Mouse (Mus musculus) bone marrow, adult 2 months (tissue): ENCODE measurements around the gene Hnrnpc. TPM values are rescaled to one million over a fixed set of nuclear protein-coding genes. Genes with fewer than 3 reads are reported as not detected.

ENCODE experiments used
- H3K27ac ChIP-seq: fragments of 200-500 bp; 2 replicates; pipeline ENCODE4 v1.5.1; 2012; ENCODE audit warnings: low read depth, mild to moderate bottlenecking, control low read depth, inconsistent platforms, low read length; ENCODE audit not compliant: control insufficient read depth, poor library complexity, insufficient read depth
- H3K4me1 ChIP-seq: fragments of 200-500 bp; 2 replicates; pipeline ENCODE4 v1.6.1; 2011; ENCODE audit warnings: low read length; ENCODE audit not compliant: control insufficient read depth, insufficient read depth
- H3K4me3 ChIP-seq: fragments of 200-500 bp; replicated peaks from 2 replicates; pipeline ENCODE3; 2011; ENCODE audit warnings: mild to moderate bottlenecking, low read depth, low read length, control low read depth; ENCODE audit not compliant: control insufficient read depth
- CTCF ChIP-seq: fragments of 200-500 bp; IDR thresholded peaks from 2 replicates; pipeline ENCODE4 v1.5.1; 2011; ENCODE audit warnings: low read length, control low read depth; ENCODE audit not compliant: control insufficient read depth, insufficient read depth
- POLR2A ChIP-seq: fragments of 200-500 bp; IDR thresholded peaks from 2 replicates; pipeline ENCODE4 v1.6.1; 2011; ENCODE audit warnings: low read depth, mild to moderate bottlenecking, control low read depth, low read length, borderline replicate concordance; ENCODE audit not compliant: control insufficient read depth
- WGBS: fragments of 180-500 bp; shearing (Covaris S2); methylation state at CpG from one replicate; pipeline ENCODE4 v1.1.7; 2018; 5-methylcytosine and 5-hydroxymethylcytosine counted together
- polyA plus RNA-seq: library from polyadenylated mRNA; stranded (reverse); fragments of >200 nt; gene quantifications from 2 replicates; pipeline ENCODE4 v1.2.4, GENCODE M21; 2011; ENCODE audit warnings: low replicate concordance; ENCODE audit not compliant: missing spikeins, insufficient read depth, insufficient read length

The Hnrnpc gene
- polyA plus RNA-seq, result 226 and 328 TPM in 2 replicates

DNA sequence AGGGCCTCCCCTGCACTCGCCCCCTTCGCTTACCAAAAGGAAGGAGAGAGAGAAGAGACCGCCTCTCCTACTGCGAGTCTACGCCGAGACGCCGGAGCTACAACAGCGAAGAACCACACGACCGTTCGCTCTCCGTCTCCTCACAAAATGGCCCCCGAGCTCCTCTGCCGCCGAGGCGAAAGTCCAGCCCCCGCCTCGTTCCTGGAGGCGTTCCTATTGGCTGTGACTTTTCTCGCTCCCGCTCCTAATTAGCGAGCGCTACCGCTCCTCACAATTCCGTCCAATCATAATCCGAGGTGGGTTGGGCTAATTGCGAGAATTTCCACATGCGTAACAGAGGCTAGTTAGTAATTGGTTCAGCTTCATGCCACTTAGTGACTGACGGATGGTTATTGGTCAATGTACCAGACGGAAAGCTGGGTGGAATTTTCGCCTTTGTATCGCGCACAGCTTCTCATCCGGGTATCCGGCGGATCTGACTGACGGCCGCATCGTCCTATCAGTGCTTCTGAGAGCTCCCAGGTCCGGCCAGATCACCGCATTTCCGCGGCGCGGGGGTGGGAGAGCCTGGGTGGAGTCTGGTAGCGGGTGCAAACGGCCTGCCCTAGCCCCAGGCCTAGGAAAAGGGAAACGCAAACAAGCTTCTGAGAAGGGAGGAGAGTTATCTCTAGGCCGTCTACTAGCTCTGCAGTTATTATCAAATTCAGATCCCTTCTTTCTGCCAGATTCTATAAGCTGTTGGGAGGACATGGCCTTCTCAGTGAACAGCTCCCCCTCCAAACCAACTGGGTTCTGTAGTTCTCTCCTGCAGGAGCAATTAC lies at the start of gene Hnrnpc:
Gene Hnrnpc (minus strand): TSS at position 173 of the 821 bp plus-strand sequence.
- Histone ChIP-seq H3K27ac (peak within 1 kb of the TSS; percentile 94), H3K4me1 (peaks cover 3% of the 10 kb centered on the region; the same call in 1 of the 2 replicates), H3K4me3 (peak within 1 kb of the TSS; percentile 95)
- TF ChIP-seq CTCF, result no peak
- peak; percentile 99 for TF ChIP-seq POLR2A
- under 1% methylated on average over 50 of the region's 50 CpGs for WGBS

DNA sequence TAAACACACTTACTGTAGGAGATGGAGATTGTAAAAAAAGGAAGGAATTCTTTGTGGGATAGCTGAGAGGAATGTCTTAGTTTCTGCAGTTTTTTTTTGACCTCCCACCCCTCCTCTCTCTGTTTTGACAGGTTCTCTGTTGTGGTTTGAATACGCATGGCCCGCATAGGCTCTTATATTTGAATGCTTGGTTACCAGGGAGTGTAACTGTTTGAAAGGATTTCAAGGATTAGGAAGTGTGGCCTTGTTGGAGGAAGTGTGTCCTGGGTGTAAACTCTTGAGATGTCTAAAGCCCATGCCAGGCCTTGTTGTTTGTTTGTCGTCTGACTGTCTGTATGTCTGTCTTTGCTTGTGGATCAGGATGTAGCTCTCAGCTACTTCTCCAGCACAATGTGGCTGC lies 48.8 kb upstream of the Hnrnpc start:
- WGBS, result 82% methylated on average over 3 of the region's 3 CpGs
- no peaks in the 10 kb centered on the region for H3K4me1 ChIP-seq
- H3K4me3 ChIP-seq, result no peak overlapping the region
- TF ChIP-seq POLR2A (no peak), CTCF (no peak)
- no peak overlapping the region for H3K27ac ChIP-seq

DNA sequence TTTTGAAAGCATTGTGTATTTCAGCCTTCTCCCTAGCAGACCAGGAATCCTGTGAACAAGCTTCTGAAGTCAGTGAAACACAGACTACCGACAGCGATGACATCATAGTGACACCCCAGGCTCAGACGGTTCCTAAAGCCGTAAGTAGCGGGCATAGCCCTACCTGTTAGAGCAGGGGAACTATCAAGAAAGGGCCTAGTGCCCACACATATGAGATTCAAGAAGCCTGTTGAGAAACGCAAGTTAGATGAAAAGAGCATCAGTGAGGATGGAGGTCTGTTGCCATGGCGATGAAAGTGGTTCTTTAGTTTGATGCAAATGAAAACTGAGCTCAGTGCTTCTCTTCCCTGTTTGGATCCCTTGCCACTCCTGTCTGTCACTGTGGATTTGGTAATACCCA lies 48.4 kb upstream of the Hnrnpc start:
- H3K27ac ChIP-seq, result no peak overlapping the region
- H3K4me3 ChIP-seq, result no peak overlapping the region
- H3K4me1 ChIP-seq, result no peaks in the 10 kb centered on the region
- TF ChIP-seq POLR2A, result no peak
- no peak for TF ChIP-seq CTCF
- WGBS, result 86% methylated on average over 7 of the region's 7 CpGs

DNA sequence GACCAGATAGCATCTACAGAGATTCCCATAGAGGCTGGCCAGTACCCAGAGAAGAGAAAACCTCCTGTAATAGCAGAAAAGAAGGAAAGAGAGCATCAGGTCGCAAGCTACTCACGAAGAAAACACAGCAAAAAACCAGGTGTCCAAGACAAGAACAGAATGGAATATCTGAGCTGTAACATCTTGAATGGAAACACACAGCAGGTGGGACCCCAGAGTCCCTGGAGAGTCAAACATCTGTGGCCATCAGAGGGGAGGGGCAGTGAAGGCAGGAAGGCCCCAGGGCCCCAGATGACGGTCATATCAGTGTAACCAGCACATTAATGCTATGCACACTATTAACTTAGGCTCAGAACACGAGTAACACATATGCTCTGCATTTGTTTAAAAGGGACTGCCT lies 46.1 kb upstream of the Hnrnpc start:
- no peak overlapping the region for H3K4me3 ChIP-seq
- no peak overlapping the region for H3K27ac ChIP-seq
- TF ChIP-seq POLR2A (no peak), CTCF (no peak)
- WGBS, result 76% methylated on average over 4 of the region's 4 CpGs
- no peaks in the 10 kb centered on the region; the same call in 1 of the 2 replicates for H3K4me1 ChIP-seq

DNA sequence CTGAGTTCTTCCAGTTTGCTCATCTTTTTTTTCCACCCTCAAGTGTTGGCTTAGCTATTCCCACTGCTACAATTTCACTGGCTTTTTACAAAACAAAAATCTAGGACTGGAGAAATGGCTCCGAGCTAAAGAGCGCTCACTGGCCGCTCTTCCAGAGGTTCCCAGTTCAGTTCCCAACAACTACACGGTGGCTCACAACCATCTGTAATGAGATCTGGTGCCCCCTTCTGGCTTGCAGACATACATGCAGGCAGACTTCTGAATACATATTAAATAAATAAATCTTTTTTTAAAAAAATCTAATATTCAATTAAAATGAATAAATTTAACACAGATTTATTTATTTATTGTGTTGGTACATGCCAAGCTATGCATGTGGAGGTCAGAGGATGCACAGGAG lies 42.7 kb upstream of the Hnrnpc start:
- H3K4me1 ChIP-seq, result no peaks in the 10 kb centered on the region; the same call in 1 of the 2 replicates
- no peak overlapping the region for H3K4me3 ChIP-seq
- 65% methylated on average over 4 of the region's 4 CpGs for WGBS
- no peak overlapping the region for H3K27ac ChIP-seq
- TF ChIP-seq CTCF (0 out of 2 replicates have a peak, but pooled peaks have one; percentile 15), POLR2A (no peak)

DNA sequence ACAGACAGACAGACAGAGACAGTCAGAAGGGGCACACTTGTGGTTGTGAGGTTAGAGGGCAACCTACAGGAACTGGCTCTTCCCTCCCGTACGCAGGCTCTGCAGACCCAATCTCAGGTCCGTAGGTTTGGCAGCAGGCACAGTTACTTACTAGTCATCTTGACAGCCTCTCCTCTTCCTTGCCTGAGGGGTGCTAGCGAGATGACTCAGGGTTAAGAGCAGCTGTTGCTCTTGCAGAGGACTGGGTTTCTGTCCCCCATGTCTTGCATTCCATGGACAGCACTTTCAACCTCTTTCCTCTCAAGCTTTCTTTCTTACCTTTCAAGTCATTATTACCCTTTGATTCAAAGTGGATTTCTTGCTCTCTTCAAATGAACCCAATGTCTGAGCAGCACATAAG lies 40.3 kb upstream of the Hnrnpc start:
- Histone ChIP-seq H3K27ac (no peak overlapping the region), H3K4me3 (no peak overlapping the region), H3K4me1 (no peaks in the 10 kb centered on the region; the same call in 1 of the 2 replicates)
- TF ChIP-seq CTCF (no peak), POLR2A (no peak)
- 54% methylated on average over 4 of the region's 4 CpGs for WGBS

DNA sequence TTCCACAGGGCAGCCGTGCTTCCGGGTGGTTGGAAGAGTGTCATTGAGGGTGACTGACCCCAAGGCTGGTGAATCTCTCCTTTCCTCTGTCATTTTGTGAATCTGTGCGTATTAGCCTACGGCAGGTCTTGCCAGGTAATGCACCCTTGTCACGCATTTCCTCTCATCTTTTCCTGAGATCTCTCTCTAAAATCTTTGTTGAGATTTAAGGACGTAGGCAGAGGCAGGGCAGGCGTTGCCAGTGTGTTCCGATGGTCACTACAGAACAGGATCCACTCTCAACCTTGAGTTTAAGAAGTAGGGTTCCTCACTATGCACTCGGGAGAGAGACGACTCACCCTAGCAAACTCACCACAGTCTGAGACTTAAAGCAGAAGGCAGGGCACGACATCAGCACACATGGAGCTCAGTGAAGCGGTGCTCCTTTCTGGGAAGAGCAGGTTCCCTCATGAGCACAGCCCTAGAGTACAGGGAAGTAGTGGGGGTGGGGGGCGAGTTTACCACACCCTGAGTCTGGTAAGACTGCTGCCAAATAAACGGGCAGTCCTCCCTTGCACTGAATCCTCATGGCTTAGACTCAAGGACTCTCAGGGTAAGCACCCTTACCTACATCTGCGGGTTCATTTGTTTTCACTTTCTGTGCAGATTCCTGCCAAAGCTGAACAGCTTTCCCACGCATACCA lies 37.8 kb upstream of the Hnrnpc start:
- 5% methylated on average over 16 of the region's 16 CpGs for WGBS
- peak overlapping the region; percentile 7 for H3K27ac ChIP-seq
- peak overlapping the region; percentile 57 for H3K4me3 ChIP-seq
- no peak for TF ChIP-seq POLR2A
- no peak for TF ChIP-seq CTCF
- H3K4me1 ChIP-seq, result no peaks in the 10 kb centered on the region; the same call in 1 of the 2 replicates
